Mouse (Mus musculus): ENCODE results near the gene Lrrc8d. TPM values are rescaled to one million over a fixed set of nuclear protein-coding genes. Genes with fewer than 3 reads are reported as not detected.
A peak's percentile ranks its signal among the peaks of the same experiment; 100 is the strongest.

Gene Lrrc8d
- polyA plus RNA-seq, 1 experiment: 13.5 TPM

DNA sequence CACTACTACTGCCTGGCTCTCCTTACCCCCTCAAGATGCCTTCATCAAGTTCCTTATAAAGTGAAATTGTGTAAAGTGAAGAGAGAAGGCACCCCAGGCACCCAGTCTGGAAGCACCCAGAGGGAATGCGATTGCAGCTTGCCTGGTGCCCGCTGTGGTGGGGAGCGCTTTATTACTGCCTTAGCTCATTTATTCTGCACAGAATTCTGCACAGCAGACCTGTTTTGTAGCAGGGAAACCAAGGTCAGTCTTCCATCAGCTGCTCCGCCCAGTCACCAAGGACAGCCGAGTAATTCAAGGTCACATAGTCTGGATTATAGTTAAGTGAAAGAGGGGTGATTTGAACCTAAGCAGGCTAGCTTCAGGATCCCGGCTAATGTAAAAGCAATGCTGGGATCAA is 14.7 kb downstream of the Lrrc8d start:
- no peaks in the 10 kb centered on the region for H3K27me3 ChIP-seq (replicated peaks)
- peaks cover 97% of the 10 kb centered on the region for H3K4me1 ChIP-seq
- TF ChIP-seq FLI1 (IDR thresholded peaks at IDR 0.05; ENCODE audit: low read length) (no peak), GATA1 (IDR thresholded peaks at IDR 0.05; ENCODE audit: borderline replicate concordance, low read length) (no peak)
- peaks cover 53% of the 10 kb centered on the region for H3K36me3 ChIP-seq (replicated peaks; ENCODE audit: low read length)
- H3K4me3 ChIP-seq (replicated peaks): no peak overlapping the region
- no peaks in the 10 kb centered on the region for H3K9me3 ChIP-seq

DNA sequence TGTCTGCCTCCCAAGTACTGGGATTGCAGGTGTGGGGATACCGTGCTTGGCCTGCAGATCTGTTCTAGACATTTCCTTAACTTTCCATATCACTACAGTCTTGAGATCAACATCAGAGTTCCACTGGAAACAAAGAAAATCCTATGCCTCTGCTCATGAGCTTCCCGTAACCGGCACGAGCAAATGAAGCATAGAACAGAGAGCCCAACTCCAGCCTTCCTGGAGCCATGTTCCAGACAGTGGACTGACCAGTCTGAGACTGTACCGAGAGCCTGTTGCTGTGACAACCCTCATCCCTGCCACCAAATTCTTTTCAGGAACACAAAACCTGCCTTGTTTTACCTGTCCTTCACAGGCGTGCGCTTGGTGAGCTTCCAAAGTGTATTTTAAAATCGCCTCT is 15.3 kb downstream of the Lrrc8d start:
- Histone ChIP-seq H3K4me1 (peaks cover 97% of the 10 kb centered on the region), H3K27me3 (replicated peaks) (no peaks in the 10 kb centered on the region), H3K4me3 (replicated peaks) (no peak overlapping the region), H3K9me3 (no peaks in the 10 kb centered on the region), H3K36me3 (replicated peaks; ENCODE audit: low read length) (peaks cover 54% of the 10 kb centered on the region)
- no peak for TF ChIP-seq GATA1 (IDR thresholded peaks at IDR 0.05; ENCODE audit: borderline replicate concordance, low read length)
- TF ChIP-seq FLI1 (IDR thresholded peaks at IDR 0.05; ENCODE audit: low read length): no peak

DNA sequence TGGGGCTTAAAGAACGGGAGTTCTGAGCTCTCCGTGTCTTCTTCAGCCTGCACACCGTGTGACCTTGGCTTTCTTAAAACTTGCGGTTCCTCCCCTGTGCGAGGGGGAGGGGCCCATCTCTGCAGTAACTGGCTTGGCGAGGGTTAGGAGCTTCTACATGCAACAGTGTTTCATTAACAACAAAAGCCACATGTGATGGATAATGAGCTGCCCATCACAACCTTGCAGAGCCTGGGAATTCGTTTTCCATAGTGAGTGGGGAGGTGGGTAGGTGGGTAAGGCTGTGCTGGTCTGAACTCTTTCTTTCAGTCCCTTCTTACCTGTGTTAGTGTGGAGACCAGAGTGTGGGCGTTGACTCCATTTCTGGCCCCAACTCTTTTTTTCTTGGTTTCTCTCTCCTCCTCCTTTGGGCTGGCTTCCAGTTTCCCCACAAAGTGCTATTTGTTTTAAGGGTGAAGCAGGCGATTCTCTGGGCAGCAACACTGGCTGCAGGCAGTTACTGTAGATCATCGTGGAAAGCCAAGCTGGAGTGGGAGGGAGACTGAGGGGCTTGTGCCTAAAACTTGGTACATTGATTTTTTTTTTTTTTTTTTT is 15.9 kb downstream of the Lrrc8d start:
- Histone ChIP-seq H3K4me1 (peaks cover 97% of the 10 kb centered on the region), H3K9me3 (no peaks in the 10 kb centered on the region), H3K36me3 (replicated peaks; ENCODE audit: low read length) (peaks cover 56% of the 10 kb centered on the region), H3K27me3 (replicated peaks) (no peaks in the 10 kb centered on the region), H3K4me3 (replicated peaks) (peak overlapping the region; percentile 54)
- TF ChIP-seq FLI1 (IDR thresholded peaks at IDR 0.05; ENCODE audit: low read length) (no peak), GATA1 (IDR thresholded peaks at IDR 0.05; ENCODE audit: borderline replicate concordance, low read length) (no peak)

DNA sequence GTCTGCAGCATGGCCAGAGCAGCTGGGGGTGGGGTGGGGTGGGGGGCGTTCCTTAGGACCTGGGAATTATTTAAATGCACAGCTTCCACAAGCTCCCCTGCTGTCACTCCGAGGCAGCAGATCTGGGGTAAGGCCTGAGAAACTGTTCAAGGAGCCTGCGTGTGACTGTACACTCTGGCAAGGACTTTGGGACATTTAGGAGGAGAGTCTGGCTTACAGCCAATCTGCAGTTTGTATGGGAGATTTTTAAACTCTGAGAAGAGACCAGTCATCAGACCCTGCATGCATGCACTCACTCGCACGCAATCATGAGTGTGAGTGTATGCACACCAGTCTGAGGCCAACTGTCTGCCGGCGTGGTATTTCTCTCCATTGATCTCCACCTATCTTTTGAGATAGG is 17.5 kb downstream of the Lrrc8d start:
- peaks cover 99% of the 10 kb centered on the region for H3K4me1 ChIP-seq

DNA sequence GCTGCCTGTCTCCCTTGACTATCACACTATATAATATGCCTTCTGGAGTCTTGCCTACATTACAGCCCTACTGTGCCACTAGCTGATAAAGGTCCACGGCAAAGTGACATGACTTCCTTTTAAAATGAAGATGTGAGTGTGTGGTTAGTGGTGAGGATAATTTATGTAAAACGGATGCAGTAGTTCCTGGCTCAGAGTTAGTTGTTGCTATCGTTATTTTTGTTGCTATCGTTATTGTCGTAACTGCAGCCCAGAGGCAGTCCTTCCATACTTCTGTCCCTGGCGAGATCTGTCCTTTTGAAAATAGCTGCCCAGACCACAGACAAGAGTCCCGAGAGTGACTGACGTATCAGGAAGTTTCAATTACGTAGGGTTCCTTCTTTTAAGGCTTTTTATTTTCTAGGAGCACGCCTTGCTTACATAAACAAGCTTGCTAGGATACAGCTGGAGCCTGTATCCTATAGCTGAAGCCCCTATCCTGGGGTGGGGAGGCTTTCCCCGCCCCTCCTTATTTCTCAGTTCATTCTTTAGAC is 18.4 kb downstream of the Lrrc8d start:
- peaks cover 69% of the 10 kb centered on the region for H3K36me3 ChIP-seq (replicated peaks; ENCODE audit: low read length)
- TF ChIP-seq GATA1 (IDR thresholded peaks at IDR 0.05; ENCODE audit: borderline replicate concordance, low read length): peak; percentile 83; the same call in 2 of the 3 replicates
- TF ChIP-seq FLI1 (IDR thresholded peaks at IDR 0.05; ENCODE audit: low read length): peak; percentile 71
- H3K4me1 ChIP-seq: peaks cover 99% of the 10 kb centered on the region
- H3K27me3 ChIP-seq (replicated peaks): no peaks in the 10 kb centered on the region
- H3K4me3 ChIP-seq (replicated peaks): peak overlapping the region; percentile 87
- H3K9me3 ChIP-seq: no peaks in the 10 kb centered on the region

More for the DNA sequence above, 17.5 kb downstream of the Lrrc8d start:
- no peaks in the 10 kb centered on the region for H3K27me3 ChIP-seq (replicated peaks)
- no peaks in the 10 kb centered on the region for H3K9me3 ChIP-seq
- TF ChIP-seq GATA1 (IDR thresholded peaks at IDR 0.05; ENCODE audit: borderline replicate concordance, low read length): no peak
- no peak for TF ChIP-seq FLI1 (IDR thresholded peaks at IDR 0.05; ENCODE audit: low read length)
- H3K36me3 ChIP-seq (replicated peaks; ENCODE audit: low read length): peaks cover 65% of the 10 kb centered on the region
- H3K4me3 ChIP-seq (replicated peaks): peak overlapping the region; percentile 87

DNA sequence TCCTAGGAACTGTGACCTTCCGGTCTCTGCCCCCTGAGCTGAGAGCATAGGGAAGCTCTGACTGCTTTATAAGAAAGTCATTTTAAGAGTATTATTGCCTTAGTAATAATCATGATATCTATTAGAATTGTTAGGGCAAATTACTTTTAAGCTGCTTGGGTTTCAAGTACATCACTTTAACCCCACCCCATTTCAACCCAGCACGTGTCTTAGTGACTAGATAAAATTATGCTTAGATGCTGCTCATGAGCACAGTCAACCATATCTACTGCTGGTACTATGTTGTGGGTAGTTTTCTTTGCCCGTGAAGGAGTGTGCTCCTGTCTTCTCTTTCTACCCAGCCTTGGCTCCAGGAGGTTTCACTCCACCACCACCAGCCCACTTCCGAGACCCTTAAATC is 21.5 kb downstream of the Lrrc8d start:
- H3K27me3 ChIP-seq (replicated peaks): no peaks in the 10 kb centered on the region
- H3K4me1 ChIP-seq: peaks cover 74% of the 10 kb centered on the region
- H3K9me3 ChIP-seq: no peaks in the 10 kb centered on the region
- TF ChIP-seq GATA1 (IDR thresholded peaks at IDR 0.05; ENCODE audit: borderline replicate concordance, low read length) (no peak), FLI1 (IDR thresholded peaks at IDR 0.05; ENCODE audit: low read length) (no peak)
- H3K4me3 ChIP-seq (replicated peaks): no peak overlapping the region
- H3K36me3 ChIP-seq (replicated peaks; ENCODE audit: low read length): peaks cover 48% of the 10 kb centered on the region

DNA sequence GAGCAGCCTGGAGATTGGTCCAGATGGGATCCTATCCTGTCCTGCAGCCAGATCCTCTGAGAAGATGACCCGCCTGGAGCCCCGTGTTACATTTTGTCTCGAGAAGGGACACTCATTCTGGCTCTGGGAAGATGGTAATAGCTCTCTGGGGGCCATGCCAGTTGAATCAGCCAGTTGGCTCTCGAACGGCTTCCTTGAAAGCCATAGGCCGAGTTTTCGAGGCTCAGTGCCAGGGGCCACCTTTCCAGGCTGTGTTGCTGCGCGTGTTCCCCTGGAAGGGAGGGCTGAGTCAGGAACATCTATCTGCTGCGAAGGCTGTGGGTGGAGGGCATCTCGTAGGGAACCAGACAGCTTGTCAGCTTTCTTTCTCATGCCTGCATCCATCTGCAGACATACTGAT is 23.0 kb downstream of the Lrrc8d start:
- Histone ChIP-seq H3K4me1 (peaks cover 59% of the 10 kb centered on the region), H3K36me3 (replicated peaks; ENCODE audit: low read length) (peaks cover 44% of the 10 kb centered on the region), H3K4me3 (replicated peaks) (no peak overlapping the region), H3K9me3 (no peaks in the 10 kb centered on the region), H3K27me3 (replicated peaks) (no peaks in the 10 kb centered on the region)
- TF ChIP-seq FLI1 (IDR thresholded peaks at IDR 0.05; ENCODE audit: low read length) (no peak), GATA1 (IDR thresholded peaks at IDR 0.05; ENCODE audit: borderline replicate concordance, low read length) (no peak)

DNA sequence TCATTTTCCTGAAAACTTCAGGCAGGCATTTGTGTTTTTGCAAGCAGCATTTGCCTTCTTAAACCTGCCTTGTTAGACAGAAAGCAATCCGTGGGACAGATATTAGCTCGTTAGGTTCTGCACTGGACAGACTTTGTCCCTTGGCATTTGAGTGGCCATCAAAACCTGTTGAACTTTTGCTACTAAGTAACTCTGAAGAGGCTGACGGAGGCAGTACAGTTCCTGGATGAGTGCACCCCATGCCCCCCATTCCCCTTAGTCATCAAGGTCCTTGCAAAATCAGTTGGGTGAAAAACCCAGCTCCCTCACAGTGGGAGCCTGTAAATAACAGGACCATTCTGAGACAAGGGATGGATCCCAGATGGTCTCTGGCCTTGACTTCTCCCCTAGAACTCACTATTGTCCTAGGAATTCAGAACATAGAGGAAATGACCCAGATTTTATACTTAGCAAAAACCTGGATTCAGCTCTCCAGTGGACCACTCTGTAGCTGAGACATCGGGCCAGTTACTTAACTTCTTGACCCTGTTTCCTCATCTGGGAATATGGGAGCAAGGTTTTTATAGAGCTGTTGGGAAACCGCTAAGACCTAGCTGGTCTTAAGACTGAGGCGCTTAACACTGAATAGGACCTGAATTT is 30.5 kb downstream of the Lrrc8d start:
- Histone ChIP-seq H3K36me3 (replicated peaks; ENCODE audit: low read length) (peaks cover 39% of the 10 kb centered on the region), H3K9me3 (no peaks in the 10 kb centered on the region), H3K4me1 (peaks cover 56% of the 10 kb centered on the region), H3K27me3 (replicated peaks) (no peaks in the 10 kb centered on the region), H3K4me3 (replicated peaks) (peak overlapping the region; percentile 47)
- TF ChIP-seq GATA1 (IDR thresholded peaks at IDR 0.05; ENCODE audit: borderline replicate concordance, low read length) (no peak), FLI1 (IDR thresholded peaks at IDR 0.05; ENCODE audit: low read length) (no peak)

DNA sequence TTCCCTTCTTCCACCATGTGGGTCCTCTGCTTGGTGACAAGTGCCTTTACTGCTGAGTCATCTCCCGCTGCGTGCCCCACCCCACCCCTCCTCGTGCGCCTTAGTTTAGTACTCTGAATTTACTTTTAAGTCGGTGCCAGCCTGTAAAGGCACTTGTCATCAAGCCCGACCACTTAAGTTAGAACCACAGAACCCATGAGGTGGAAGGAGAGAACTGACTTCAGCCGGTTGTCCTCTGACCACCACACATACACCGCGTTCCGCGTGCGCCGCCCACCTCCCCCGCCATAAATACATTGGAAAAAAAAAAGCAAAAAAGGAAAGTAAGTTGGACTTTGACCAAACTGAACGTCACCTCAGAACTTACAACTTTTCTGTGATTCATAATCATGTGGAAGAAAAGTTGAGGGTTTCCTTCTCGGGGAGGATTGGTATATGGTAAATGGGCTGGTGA is 31.4 kb downstream of the Lrrc8d start:
- TF ChIP-seq GATA1 (IDR thresholded peaks at IDR 0.05; ENCODE audit: borderline replicate concordance, low read length) (no peak), FLI1 (IDR thresholded peaks at IDR 0.05; ENCODE audit: low read length) (no peak)
- Histone ChIP-seq H3K36me3 (replicated peaks; ENCODE audit: low read length) (peaks cover 46% of the 10 kb centered on the region), H3K27me3 (replicated peaks) (no peaks in the 10 kb centered on the region), H3K4me1 (peaks cover 61% of the 10 kb centered on the region), H3K9me3 (no peaks in the 10 kb centered on the region), H3K4me3 (replicated peaks) (peak overlapping the region; percentile 96)

Measured in megakaryocyte, embryonic 14.5 days (primary cell).